Mouse (Mus musculus): ENCODE measurements around the gene Npb. TPM values are rescaled to one million over a fixed set of nuclear protein-coding genes. Genes with fewer than 3 reads are reported as not detected.
"Not testable (repeated sequence)": the region's sequence is repeated elsewhere in the genome, so short reads cannot be mapped to it uniquely, and the experiment has no call there.

Npb gene
- total RNA-seq (2014; fragmentation: Nextera tagmentation) (3.3 TPM in 1 of 2 replicates, not detected in the other), total RNA-seq (2017) (not detected in 2 replicates)

GRCm38 (mm10) chr11:120608241-120609034, at the start of gene Npb:
TSS of gene Npb (plus strand) at chr11:120608477.
- ATAC-seq (replicated peaks; ENCODE audit: low FRiP score, low TSS enrichment, poor library complexity, severe bottlenecking) = no peak; the same call in 1 of the 2 replicates

GRCm38 (mm10) chr11:120558843-120559242, 49.4 kb upstream of the Npb start:
- ATAC-seq (replicated peaks; ENCODE audit: low FRiP score, low TSS enrichment, poor library complexity, severe bottlenecking) = not testable (repeated sequence)

GRCm38 (mm10) chr11:120560952-120561728, 47.1 kb upstream of the Npb start:
- no peak for ATAC-seq (replicated peaks; ENCODE audit: low FRiP score, low TSS enrichment, poor library complexity, severe bottlenecking)

GRCm38 (mm10) chr11:120562949-120563348, 45.3 kb upstream of the Npb start:
- no peak for ATAC-seq (replicated peaks; ENCODE audit: low FRiP score, low TSS enrichment, poor library complexity, severe bottlenecking)

- ATAC-seq (replicated peaks; ENCODE audit: low FRiP score, low TSS enrichment, poor library complexity, severe bottlenecking) = no peak
Observed at GRCm38 (mm10) chr11:120565114-120565513, 43.2 kb upstream of the Npb start.

- no peak for ATAC-seq (replicated peaks; ENCODE audit: low FRiP score, low TSS enrichment, poor library complexity, severe bottlenecking)
Observed at GRCm38 (mm10) chr11:120568324-120568723, 40.0 kb upstream of the Npb start.

- ATAC-seq (replicated peaks; ENCODE audit: low FRiP score, low TSS enrichment, poor library complexity, severe bottlenecking) = no peak
Observed at GRCm38 (mm10) chr11:120571122-120571521, 37.2 kb upstream of the Npb start.

- no peak for ATAC-seq (replicated peaks; ENCODE audit: low FRiP score, low TSS enrichment, poor library complexity, severe bottlenecking)
Observed at GRCm38 (mm10) chr11:120571754-120572416, 36.4 kb upstream of the Npb start.

GRCm38 (mm10) chr11:120572417-120572751, 35.9 kb upstream of the Npb start:
- ATAC-seq (replicated peaks; ENCODE audit: low FRiP score, low TSS enrichment, poor library complexity, severe bottlenecking) = no peak

- ATAC-seq (replicated peaks; ENCODE audit: low FRiP score, low TSS enrichment, poor library complexity, severe bottlenecking) = peak; percentile 87
Observed at GRCm38 (mm10) chr11:120572752-120573584, 35.3 kb upstream of the Npb start, which contains the start of gene P4hb. TSS of gene P4hb (minus strand) at chr11:120573253.

GRCm38 (mm10) chr11:120573585-120574277, 34.5 kb upstream of the Npb start:
- no peak for ATAC-seq (replicated peaks; ENCODE audit: low FRiP score, low TSS enrichment, poor library complexity, severe bottlenecking)

- no peak for ATAC-seq (replicated peaks; ENCODE audit: low FRiP score, low TSS enrichment, poor library complexity, severe bottlenecking)
Observed at GRCm38 (mm10) chr11:120574278-120574600, 34.0 kb upstream of the Npb start.

GRCm38 (mm10) chr11:120575046-120575445, 33.2 kb upstream of the Npb start:
- ATAC-seq (replicated peaks; ENCODE audit: low FRiP score, low TSS enrichment, poor library complexity, severe bottlenecking) = no peak

- ATAC-seq (replicated peaks; ENCODE audit: low FRiP score, low TSS enrichment, poor library complexity, severe bottlenecking) = no peak
Observed at GRCm38 (mm10) chr11:120575940-120576339, 32.3 kb upstream of the Npb start.

- ATAC-seq (replicated peaks; ENCODE audit: low FRiP score, low TSS enrichment, poor library complexity, severe bottlenecking) = no peak
Observed at GRCm38 (mm10) chr11:120576365-120576981, 31.8 kb upstream of the Npb start.

GRCm38 (mm10) chr11:120577211-120578023, 30.9 kb upstream of the Npb start:
- ATAC-seq (replicated peaks; ENCODE audit: low FRiP score, low TSS enrichment, poor library complexity, severe bottlenecking) = no peak

- ATAC-seq (replicated peaks; ENCODE audit: low FRiP score, low TSS enrichment, poor library complexity, severe bottlenecking) = no peak
Observed at GRCm38 (mm10) chr11:120578024-120578693, 30.1 kb upstream of the Npb start.

All from megakaryocyte-erythroid progenitor cell, adult 5-6 weeks (primary cell).